9 mouse cellular contexts compared by ENCODE assay signal in genomic region chr13:81426896-81427755, GRCm38 (mm10).
A peak's percentile ranks its signal among the peaks of the same experiment; 100 is the strongest.
DNase-seq lines count a peak whose midpoint lies in the region; ATAC-seq and TF ChIP-seq lines count a peak whose summit lies in the region.
"Had no signal": no experiment of that assay in that cellular context is flagged by ENCODE, and none has a peak within 500 bp of the region (broad histone marks: within the 10 kb centered on the region; RNA-seq: fewer than 3 reads in every experiment).

No protein-coding gene starts in this region.

- no peak for ATAC-seq in liver, embryonic 11.5 days (replicated peaks; ENCODE audit: low FRiP score)
- no peak for ATAC-seq in Patski
- ATAC-seq in common myeloid progenitor, adult 5-6 weeks (replicated peaks; ENCODE audit: low read depth, poor library complexity, severe bottlenecking) = peak; percentile 66; the same call in 1 of the 2 replicates
- no peak for ATAC-seq in activated CD4-positive, CD25-positive, alpha-beta regulatory T cell, adult 4 months

- H3K36me3 ChIP-seq in liver, embryonic 11.5 days (ENCODE audit: control insufficient read depth, insufficient read depth, low read length) = no peaks in the 10 kb centered on the region
- H3K36me3 ChIP-seq: embryonic facial prominence, embryonic 15.5 days had no signal

- no peaks in the 10 kb centered on the region for H3K4me1 ChIP-seq in liver, embryonic 11.5 days (replicated peaks; ENCODE audit: control insufficient read depth, insufficient read depth, low read length)
- H3K4me1 ChIP-seq: embryonic facial prominence, embryonic 15.5 days had no signal

- H3K9ac ChIP-seq in liver, embryonic 11.5 days (ENCODE audit: low read depth, low read length) = no peak overlapping the region
- H3K9ac ChIP-seq: embryonic facial prominence, embryonic 15.5 days had no signal

- H3K4me3 ChIP-seq in liver, embryonic 11.5 days (ENCODE audit: low read depth, low read length) = no peak overlapping the region
- H3K4me3 ChIP-seq: embryonic facial prominence, embryonic 15.5 days had no signal

- CTCF ChIA-PET in Patski (lab: Charles Lee) = interaction anchor here (1.0 to 1.4 kb wide), 3 partner anchors 10 to 21 kb away, joined by 3 to 6 read pairs (median 3); no protein-coding TSS in a partner anchor

- H3K27me3 ChIP-seq in liver, embryonic 11.5 days (replicated peaks; ENCODE audit: control insufficient read depth, insufficient read depth, low read length) = no peaks in the 10 kb centered on the region
- peaks cover 4% of the 10 kb centered on the region for H3K27me3 ChIP-seq in Patski
- H3K27me3 ChIP-seq: embryonic facial prominence, embryonic 15.5 days had no signal

- POLR2A ChIA-PET in Patski (lab: Charles Lee) = no interaction called here

- TF ChIP-seq CTCF in Patski (IDR thresholded peaks at IDR 0.05) = peak; percentile 69

- intact Hi-C loops in left cerebral cortex, postnatal 25 days (cut with DNase I) = loop anchor here (2.0 kb wide), 1 partner anchor 564 kb away; no protein-coding TSS in a partner anchor

- no peak overlapping the region for H3K4me2 ChIP-seq in liver, embryonic 11.5 days
- H3K4me2 ChIP-seq: embryonic facial prominence, embryonic 15.5 days had no signal

- 68% methylated on average over 15 of the region's 15 CpGs for WGBS in liver, embryonic 11.5 days

- in situ Hi-C loops in Patski (cut with MboI; ENCODE audit: low pct_unique_long_range_greater_than_20kb) = loop anchor here (10.0 kb wide), 1 partner anchor 562 kb away; no protein-coding TSS in a partner anchor

- DNase-seq in liver (peak; percentile 21), Patski (ENCODE audit: low read depth, low spot score) (no peak)
- no peak for DNase-seq in liver, embryonic 11.5 days (ENCODE audit: low spot score)
- DNase-seq in heart, postnatal 4 days = peak; percentile 67
- peak; percentile 53 to 68 for DNase-seq in left cerebral cortex, postnatal 25 days (ENCODE audit: low spot score in 2 of 2)
- peak; percentile 5 to 13 for DNase-seq in natural killer cell, adult 2 months (ENCODE audit: low spot score in 2 of 2)

- H3K9me3 ChIP-seq in liver, embryonic 11.5 days (ENCODE audit: control insufficient read depth, low read length) = no peaks in the 10 kb centered on the region
- H3K9me3 ChIP-seq: embryonic facial prominence, embryonic 15.5 days had no signal

- no peak overlapping the region for H3K27ac ChIP-seq in liver, embryonic 11.5 days (ENCODE audit: low read depth, low read length)
- H3K27ac ChIP-seq: embryonic facial prominence, embryonic 15.5 days had no signal

Comparison
In these comparisons a context has a peak if more than half of its experiments do, and no peak if none do; other contexts are left out.
1. DNase-seq: peak in liver (single experiment), heart, postnatal 4 days (single experiment), left cerebral cortex, postnatal 25 days (2 of 2) and natural killer cell, adult 2 months (2 of 2); none in liver, embryonic 11.5 days (single experiment) and Patski (single experiment).